Comparison of ENCODE assay signal across 8 mouse cellular contexts in genomic region chr13:46669048-46669619, GRCm38 (mm10). TPM values are rescaled to one million over a fixed set of nuclear protein-coding genes. Genes with fewer than 3 reads are reported as not detected.
DNase-seq lines count a peak whose midpoint lies in the region; ATAC-seq and TF ChIP-seq lines count a peak whose summit lies in the region.

Gene Fam8a1 (plus strand): TSS chr13:46669522.

- WGBS in hindbrain, embryonic 10.5 days = 1% methylated on average over 45 of the region's 46 CpGs
- WGBS in lung, postnatal 0 days = 1% methylated on average over 31 of the region's 46 CpGs

- peak within 1 kb of the TSS; percentile 91 for H3K4me2 ChIP-seq in lung, postnatal 0 days (replicated peaks; ENCODE audit: low read depth, low read length)

- H3K4me3 ChIP-seq in hindbrain, embryonic 10.5 days = peak within 1 kb of the TSS; percentile 90
- peak within 1 kb of the TSS; percentile 93 for H3K4me3 ChIP-seq in lung, postnatal 0 days (ENCODE audit: low read depth, low read length)

- TF ChIP-seq EP300 in lung, postnatal 0 days (IDR thresholded peaks at IDR 0.05) = no peak

- peak within 1 kb of the TSS; percentile 91 for H3K27ac ChIP-seq in hindbrain, embryonic 10.5 days
- H3K27ac ChIP-seq in lung, postnatal 0 days (ENCODE audit: low read length) = peak within 1 kb of the TSS; percentile 81

- peak; percentile 90 for ATAC-seq in frontal cortex, adult (ENCODE audit: low TSS enrichment)
- peak; percentile 98 for ATAC-seq in lung, postnatal 0 days

- peak within 1 kb of the TSS; percentile 88 for H3K9ac ChIP-seq in lung, postnatal 0 days (replicated peaks; ENCODE audit: low read depth)

- peaks cover 26% of the 10 kb centered on the region for H3K36me3 ChIP-seq in hindbrain, embryonic 10.5 days
- 0 out of 2 replicates have a peak, but pooled peaks cover 2% of the 10 kb centered on the region for H3K36me3 ChIP-seq in lung, postnatal 0 days (ENCODE audit: insufficient read depth, low read length)

- H3K27me3 ChIP-seq in hindbrain, embryonic 10.5 days (ENCODE audit: insufficient read depth, poor library complexity, severe bottlenecking) = 0 out of 2 replicates have a peak, but pooled peaks cover 5% of the 10 kb centered on the region
- no peaks in the 10 kb centered on the region for H3K27me3 ChIP-seq in lung, postnatal 0 days (replicated peaks; ENCODE audit: insufficient read depth, low read length)

- H3K9me3 ChIP-seq in hindbrain, embryonic 10.5 days = no peaks in the 10 kb centered on the region
- H3K9me3 ChIP-seq in lung, postnatal 0 days (ENCODE audit: low read length) = no peaks in the 10 kb centered on the region

- TF ChIP-seq CTCF in lung, postnatal 0 days (IDR thresholded peaks at IDR 0.05) = no peak

- H3K4me1 ChIP-seq in hindbrain, embryonic 10.5 days (replicated peaks) = peaks cover 20% of the 10 kb centered on the region
- peaks cover 10% of the 10 kb centered on the region; the same call in 1 of the 2 replicates for H3K4me1 ChIP-seq in lung, postnatal 0 days (ENCODE audit: insufficient read depth, low read depth, low read length)

- peak; percentile 77 for DNase-seq in MEL-GATA-1-ER (ENCODE audit: extremely low read depth, low read depth)
- DNase-seq in cerebellum, adult 8-10 months = peak; percentile 92
- DNase-seq in hindbrain, embryonic 10.5 days (ENCODE audit: low spot score) = peak; percentile 92
- peak; percentile 88 for DNase-seq in layer of hippocampus, adult 9-11 months
- DNase-seq in lung, postnatal 0 days (ENCODE audit: low spot score) = peak; percentile 90
- DNase-seq in ovary, postnatal 14 days (ENCODE audit: low spot score) = peak; percentile 93
- peak; percentile 94 for DNase-seq in thymus, postnatal 14 days

RNA-seq across cellular contexts. Expression of gene Fam8a1, which starts in this region (rescaled TPM):
- 6.5 and 8.1 TPM in 2 replicates for polyA plus RNA-seq in hindbrain, embryonic 10.5 days (2016; fragmentation: Nextera tagmentation; extraction: Ambion mirVana)
- polyA plus RNA-seq in lung, postnatal 0 days (2015; fragmentation: Nextera tagmentation; extraction: Ambion mirVana) = 12.7 and 13.0 TPM in 2 replicates

Comparison
In these comparisons a context has a peak if more than half of its experiments do, and no peak if none do; other contexts are left out.
1. Peak in every context shown above with its lines: DNase-seq, ATAC-seq, H3K4me3 ChIP-seq and H3K27ac ChIP-seq.